Mouse (Mus musculus): ENCODE results near the gene Scg3.
A peak's percentile ranks its signal among the peaks of the same experiment; 100 is the strongest.
"Not testable (repeated sequence)": the region's sequence is repeated elsewhere in the genome, so short reads cannot be mapped to it uniquely, and the experiment has no call there.

Gene Scg3

DNA sequence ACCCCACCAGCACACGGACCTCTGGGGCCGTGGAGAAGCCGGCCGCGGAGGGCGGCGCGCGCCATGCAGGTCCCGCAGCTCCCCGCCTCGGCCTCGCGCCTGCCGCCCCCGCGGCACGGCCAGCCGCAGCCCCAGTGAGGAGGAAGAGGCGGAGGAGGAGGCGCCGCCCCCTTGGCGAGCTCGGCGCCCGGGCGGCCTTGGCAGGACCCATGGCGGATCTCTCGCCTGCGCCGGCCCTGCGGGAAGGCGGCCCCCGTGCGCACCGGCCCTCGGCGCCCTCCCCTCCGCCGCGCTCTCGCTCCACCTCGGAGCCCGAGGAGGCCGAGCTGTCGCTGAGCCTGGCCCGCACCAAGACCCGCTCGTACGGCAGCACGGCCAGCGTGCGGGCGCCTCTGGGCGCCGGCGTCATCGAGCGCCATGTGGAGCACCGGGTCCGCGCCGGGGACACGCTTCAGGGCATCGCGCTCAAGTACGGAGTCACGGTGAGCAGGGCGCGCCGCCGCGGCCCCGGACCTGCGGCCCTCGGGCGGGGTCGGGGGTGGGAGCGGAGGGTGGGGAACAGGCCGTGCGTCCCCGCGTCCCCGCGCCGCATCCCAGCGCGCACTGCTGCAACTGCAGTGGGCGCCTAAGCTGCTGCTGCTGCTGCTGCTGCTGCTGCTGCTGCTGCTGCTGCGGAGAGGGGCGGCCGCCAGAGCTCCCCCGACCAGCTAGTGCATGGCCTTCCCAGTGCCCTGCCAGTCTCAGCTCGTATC lies 58.1 kb downstream of the Scg3 start, which contains the start of gene Lysmd2:
TSS of gene Lysmd2 (plus strand) at position 186 of the 752 bp plus-strand sequence.
- peak; percentile 39 to 65 for DNase-seq (ENCODE audit: low spot score in 2 of 2)

DNA sequence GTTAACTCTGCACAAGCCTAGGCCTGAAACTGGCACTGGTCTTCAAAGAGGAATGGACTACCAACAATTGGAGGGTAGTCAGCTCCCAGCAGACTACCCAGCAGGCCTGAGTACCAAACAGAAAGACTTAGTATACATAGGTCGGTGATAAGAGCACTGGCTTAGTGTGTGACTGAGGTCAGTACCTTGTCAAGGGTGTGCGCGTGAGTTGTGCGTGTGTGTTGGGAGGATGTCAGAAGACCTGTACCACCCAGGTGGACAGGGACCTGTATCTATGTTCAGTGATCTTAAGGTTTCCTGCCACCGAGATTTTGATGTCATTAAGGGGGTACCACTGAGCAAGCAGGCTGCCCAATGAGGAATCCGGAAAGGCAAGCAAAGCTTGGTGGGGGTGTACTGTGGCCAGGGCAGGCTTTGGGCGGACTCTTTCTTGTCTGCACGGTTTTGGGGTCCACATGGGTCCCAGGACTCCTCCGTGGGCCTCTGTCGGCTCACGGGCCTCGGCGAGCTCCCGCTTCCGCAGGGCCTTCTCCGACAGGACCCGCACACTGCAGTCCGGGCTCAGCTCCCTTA lies 58.8 kb downstream of the Scg3 start:
- DNase-seq (ENCODE audit: low spot score in 2 of 2), result no peak

GRCm38 (mm10) chr9:75621428-75621827 lies 62.4 kb downstream of the Scg3 start:
- no peak for DNase-seq (ENCODE audit: low spot score in 2 of 2)

- DNase-seq (ENCODE audit: low spot score in 2 of 2), result not testable (repeated sequence)
Measured at GRCm38 (mm10) chr9:75619761-75620160, 64.1 kb downstream of the Scg3 start.

GRCm38 (mm10) chr9:75618836-75619400 lies 64.9 kb downstream of the Scg3 start:
- no peak for DNase-seq (ENCODE audit: low spot score in 2 of 2)

- DNase-seq (ENCODE audit: low spot score in 2 of 2), result no peak
Measured at GRCm38 (mm10) chr9:75616560-75616959, 67.3 kb downstream of the Scg3 start.

DNA sequence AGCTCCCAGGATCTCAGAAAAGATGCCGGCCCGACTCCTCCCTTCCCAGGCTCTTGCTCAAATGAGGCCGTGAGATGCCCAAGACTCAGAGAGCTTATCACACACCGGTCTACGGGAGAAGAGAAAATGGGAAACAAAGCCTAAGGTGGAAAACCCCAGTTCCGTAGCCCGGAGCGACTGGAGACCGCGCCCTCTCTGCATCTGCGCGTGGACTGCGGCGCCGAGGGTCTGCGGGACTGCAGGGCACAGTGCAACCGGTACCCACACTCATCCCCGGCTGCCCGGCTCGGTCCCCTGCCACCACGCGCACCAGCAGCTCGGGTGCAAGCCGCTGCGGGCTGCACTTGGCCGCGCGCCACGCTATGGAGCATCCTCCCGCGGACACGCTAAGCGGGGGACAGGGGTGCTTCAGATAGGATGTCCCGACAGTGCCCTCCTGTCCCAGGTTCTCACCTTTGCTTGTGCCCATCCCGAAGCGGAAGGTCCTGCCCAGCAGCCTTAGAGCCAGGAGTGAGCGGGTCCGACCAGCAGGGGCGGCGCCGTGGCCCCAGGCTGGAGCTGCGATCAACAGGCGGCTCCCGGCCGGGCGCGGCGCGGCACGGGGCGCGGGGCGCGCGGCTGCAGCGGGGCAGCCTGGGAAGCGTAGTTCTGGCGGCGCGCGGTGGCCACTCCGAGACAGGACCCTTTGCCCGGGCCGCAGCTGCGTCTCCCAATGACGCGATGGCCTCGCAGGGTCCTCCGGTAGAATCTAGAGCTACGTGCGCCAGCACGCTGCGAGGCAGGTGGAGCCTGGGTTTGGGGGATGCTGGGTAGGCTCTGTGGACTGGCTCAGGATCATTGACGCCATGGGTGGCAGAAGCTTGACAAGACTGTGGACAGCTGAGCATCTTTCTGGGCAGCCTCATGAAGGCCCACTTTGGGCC lies 73.0 kb downstream of the Scg3 start, which contains the start of gene Tmod2:
TSS of gene Tmod2 (minus strand) at position 755 of the 923 bp plus-strand sequence.
- peak; percentile 57 to 82 for DNase-seq (ENCODE audit: low spot score in 2 of 2)

- DNase-seq (ENCODE audit: low spot score in 2 of 2), result no peak
Measured at GRCm38 (mm10) chr9:75609965-75610364, 73.9 kb downstream of the Scg3 start.

DNA sequence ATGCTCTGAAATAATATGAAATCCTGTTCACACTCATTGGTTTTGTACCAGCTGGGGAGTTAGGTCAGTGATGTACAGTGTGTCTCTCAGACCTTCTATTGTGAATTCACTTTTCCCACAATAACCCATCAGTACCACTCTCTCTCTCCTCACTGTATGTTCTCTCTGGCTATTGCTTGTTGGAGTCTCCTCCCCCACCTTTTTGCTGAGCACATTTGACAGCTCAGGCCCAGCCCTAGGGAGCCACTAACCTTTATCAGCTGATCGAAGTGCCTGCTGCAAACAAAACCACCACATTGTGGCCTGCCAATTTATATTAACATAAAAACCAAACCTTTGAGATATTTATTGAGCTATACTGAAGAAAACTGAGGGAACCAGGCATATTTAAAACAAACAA lies 74.4 kb downstream of the Scg3 start:
- DNase-seq (ENCODE audit: low spot score in 2 of 2), result no peak

DNA sequence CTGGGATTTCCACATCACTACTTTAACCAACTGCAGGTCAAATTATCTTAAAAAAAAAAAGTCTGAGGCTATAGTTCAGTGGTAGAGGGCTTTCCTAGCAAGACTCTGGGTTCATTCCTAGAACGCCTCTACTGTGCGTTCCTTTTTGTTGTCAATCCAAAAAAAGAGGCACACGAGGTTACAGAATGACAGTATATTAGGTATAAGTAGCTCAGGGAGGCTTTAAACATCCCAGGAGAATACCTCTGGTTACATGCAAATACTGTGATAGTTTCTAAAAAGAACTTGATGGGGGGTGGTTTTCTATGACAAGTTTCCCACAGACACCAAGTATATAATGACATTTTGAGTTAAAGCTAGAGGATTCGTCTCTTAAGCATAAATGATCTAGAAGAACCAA lies 76.4 kb downstream of the Scg3 start:
- no peak for DNase-seq (ENCODE audit: low spot score in 2 of 2)

DNA sequence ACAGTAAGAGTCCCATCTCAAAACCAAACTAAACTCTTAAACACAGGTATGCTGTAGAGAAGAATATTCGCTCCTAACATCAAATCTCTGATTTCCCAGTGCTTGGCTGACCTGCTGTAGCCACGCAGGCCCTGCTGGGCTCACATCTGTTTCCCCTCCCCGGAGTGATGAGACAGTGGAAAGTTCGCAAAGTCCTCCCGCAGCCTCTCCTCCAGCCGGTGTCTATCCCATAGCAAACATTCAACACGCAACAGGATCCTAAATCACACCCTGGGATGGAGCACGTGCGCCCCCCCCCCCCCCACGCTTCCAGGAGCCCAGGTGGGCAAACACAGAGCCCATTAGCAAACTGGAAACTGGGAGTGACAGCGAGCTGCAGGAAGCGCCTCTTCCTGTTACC lies 82.3 kb downstream of the Scg3 start:
- no peak for DNase-seq (ENCODE audit: low spot score in 2 of 2)

- peak in 1 of 2 experiments; percentile 64 for DNase-seq (ENCODE audit: low spot score in 2 of 2)
Measured at GRCm38 (mm10) chr9:75600166-75600934, 83.5 kb downstream of the Scg3 start.

DNA sequence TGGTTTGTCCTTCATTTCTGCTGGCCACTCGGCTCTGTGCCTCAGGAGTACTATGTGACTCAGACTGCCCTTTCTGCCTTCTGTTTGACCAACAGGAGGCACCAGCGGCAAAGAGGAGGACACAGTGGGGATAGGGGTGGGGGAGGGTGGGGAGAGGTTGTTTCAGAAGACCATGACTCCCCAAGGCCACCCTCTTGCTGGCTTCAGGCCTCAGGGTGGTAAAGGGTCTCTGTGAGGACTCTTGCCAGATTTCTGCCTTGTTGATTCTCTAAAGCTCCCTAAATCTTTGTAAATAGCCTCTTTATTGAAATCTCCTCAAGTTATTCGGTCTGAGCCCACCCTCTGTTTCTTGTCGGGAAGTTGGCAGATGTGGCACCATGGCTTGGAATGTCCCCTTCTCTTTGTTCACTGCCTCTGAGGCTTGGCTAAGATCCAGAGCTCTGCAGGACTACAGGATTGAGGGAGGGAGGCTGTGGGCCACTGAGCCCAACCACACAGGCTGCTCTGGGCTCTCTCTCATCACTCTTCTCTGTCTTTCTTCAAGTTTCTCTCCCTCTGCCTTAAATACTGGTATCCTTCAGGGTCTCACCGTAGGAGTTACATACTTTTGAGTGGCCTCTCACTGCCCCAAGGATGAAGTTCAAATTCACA lies 84.5 kb downstream of the Scg3 start:
- peak; percentile 27 to 70 for DNase-seq (ENCODE audit: low spot score in 2 of 2)

- DNase-seq (ENCODE audit: low spot score in 2 of 2), result no peak
Measured at GRCm38 (mm10) chr9:75597596-75597995, 86.3 kb downstream of the Scg3 start.

- DNase-seq (ENCODE audit: low spot score in 2 of 2), result no peak
Measured at GRCm38 (mm10) chr9:75597036-75597435, 86.8 kb downstream of the Scg3 start.

- DNase-seq (ENCODE audit: low spot score in 2 of 2), result no peak
Measured at GRCm38 (mm10) chr9:75593481-75593880, 90.4 kb downstream of the Scg3 start.
